Mouse (Mus musculus) natural killer cell, adult 2 months (primary cell): Measurements from ENCODE around the gene Sdha.
A peak's percentile ranks its signal among the peaks of the same experiment; 100 is the strongest.

ENCODE experiments used
- DNase-seq, 2 experiments: peaks; one replicate each; pipeline ENCODE4 v3.0.0; 2022; ENCODE audit warnings: low spot score in 2 of 2

Sdha gene

GRCm38 (mm10) chr13:74349566-74350434, at the start of gene Sdha, which contains the start of gene Ccdc127:
Gene Sdha, minus strand, starts transcription at chr13:74350280.
Gene Ccdc127, plus strand, starts transcription at chr13:74350309.
- DNase-seq: peak; percentile 93 to 95

GRCm38 (mm10) chr13:74399298-74399839, 49.3 kb upstream of the Sdha start, which contains the start of gene Ftl1-ps1:
Gene Ftl1-ps1, plus strand, starts transcription at chr13:74399694.
- DNase-seq: no peak

- DNase-seq: no peak
Measured at GRCm38 (mm10) chr13:74391156-74391555, 41.1 kb upstream of the Sdha start.

GRCm38 (mm10) chr13:74390371-74390990, 40.4 kb upstream of the Sdha start, which contains the start of gene Zfp72:
Gene Zfp72, minus strand, starts transcription at chr13:74390836.
- DNase-seq: peak; percentile 48 to 51

GRCm38 (mm10) chr13:74389730-74390129, 39.6 kb upstream of the Sdha start:
- no peak for DNase-seq

- DNase-seq: no peak
Measured at GRCm38 (mm10) chr13:74382289-74382688, 32.2 kb upstream of the Sdha start.

GRCm38 (mm10) chr13:74381533-74382276, 31.6 kb upstream of the Sdha start:
- no peak for DNase-seq

GRCm38 (mm10) chr13:74363859-74364235, 13.8 kb upstream of the Sdha start, which contains the start of gene Lrrc14b:
Gene Lrrc14b, minus strand, starts transcription at chr13:74364005.
- no peak for DNase-seq

- no peak for DNase-seq
Measured at GRCm38 (mm10) chr13:74363176-74363858, 13.2 kb upstream of the Sdha start.

GRCm38 (mm10) chr13:74362218-74362617, 12.1 kb upstream of the Sdha start:
- no peak for DNase-seq

GRCm38 (mm10) chr13:74356491-74356890, 6.4 kb upstream of the Sdha start:
- no peak for DNase-seq

GRCm38 (mm10) chr13:74350435-74350906, 391 bp upstream of the Sdha start:
- DNase-seq: no peak

GRCm38 (mm10) chr13:74341036-74341435, 9.0 kb downstream of the Sdha start:
- peak; percentile 53 to 69 for DNase-seq

- no peak for DNase-seq
Measured at GRCm38 (mm10) chr13:74329321-74329720, 20.8 kb downstream of the Sdha start.

GRCm38 (mm10) chr13:74317170-74317849, 32.8 kb downstream of the Sdha start, which contains the start of gene Pdcd6:
Gene Pdcd6, minus strand, starts transcription at chr13:74317580.
- peak; percentile 84 to 87 for DNase-seq

- DNase-seq: no peak
Measured at GRCm38 (mm10) chr13:74316789-74317169, 33.3 kb downstream of the Sdha start.

GRCm38 (mm10) chr13:74316386-74316785, 33.7 kb downstream of the Sdha start:
- no peak for DNase-seq

- DNase-seq: no peak
Measured at GRCm38 (mm10) chr13:74314616-74315015, 35.5 kb downstream of the Sdha start.

GRCm38 (mm10) chr13:74305780-74306179, 44.3 kb downstream of the Sdha start:
- no peak for DNase-seq

- no peak for DNase-seq
Measured at GRCm38 (mm10) chr13:74305380-74305779, 44.7 kb downstream of the Sdha start.
